Mouse (Mus musculus) heart, embryonic 11.5 days (tissue): ENCODE data around the gene Asnsd1. TPM values are rescaled to one million over a fixed set of nuclear protein-coding genes. Genes with fewer than 3 reads are reported as not detected.
A peak's percentile ranks its signal among the peaks of the same experiment; 100 is the strongest.

Experiments
- ATAC-seq: fragments of 200-750 bp; cut with Nextera tagmentation; replicated peaks from 2 replicates; pipeline ENCODE4 v1.8.0; 2017; ENCODE audit warnings: moderate library complexity; ENCODE audit not compliant: insufficient number of reproducible peaks, low FRiP score, low TSS enrichment
- H3K27ac ChIP-seq: fragments of 300-500 bp; sonication (generic); 2 replicates; pipeline ENCODE4 v1.5.1; 2014; ENCODE audit warnings: mild to moderate bottlenecking, low read depth, low read length
- H3K27me3 ChIP-seq: fragments of 300-500 bp; sonication (generic); 2 replicates; pipeline ENCODE4 v1.6.1; 2014; ENCODE audit warnings: mild to moderate bottlenecking, low read length, mixed read lengths; ENCODE audit not compliant: control insufficient read depth, insufficient read depth
- H3K36me3 ChIP-seq: fragments of 300-500 bp; sonication (generic); 2 replicates; pipeline ENCODE4 v1.6.1; 2014; ENCODE audit warnings: mild to moderate bottlenecking, low read length, moderate library complexity, mixed read lengths; ENCODE audit not compliant: control insufficient read depth, insufficient read depth
- H3K4me1 ChIP-seq: fragments of 300-500 bp; sonication (generic); 2 replicates; pipeline ENCODE4 v1.6.1; 2014; ENCODE audit warnings: low read length; ENCODE audit not compliant: control insufficient read depth, insufficient read depth
- H3K4me2 ChIP-seq: fragments of 300-500 bp; sonication (generic); 2 replicates; pipeline ENCODE4 v1.6.1; 2014; ENCODE audit warnings: mild to moderate bottlenecking, moderate library complexity
- H3K4me3 ChIP-seq: fragments of 300-500 bp; sonication (generic); 2 replicates; pipeline ENCODE4 v1.5.1; 2014; ENCODE audit warnings: low read depth, low read length
- H3K9ac ChIP-seq: fragments of 300-500 bp; sonication (generic); 2 replicates; pipeline ENCODE4 v1.6.1; 2014; ENCODE audit warnings: mild to moderate bottlenecking, low read depth, low read length, moderate library complexity
- H3K9me3 ChIP-seq: fragments of 300-500 bp; sonication (generic); replicated peaks from 2 replicates; pipeline ENCODE4 v1.6.1; 2016; ENCODE audit warnings: low read length; ENCODE audit not compliant: control insufficient read depth
- WGBS: fragments of 180-500 bp; shearing (Covaris S2); extraction: QIAGEN DNeasy Blood & Tissue Kit; methylation state at CpG from one replicate; pipeline ENCODE4 v1.1.7; 2014; ENCODE audit not compliant: insufficient replicate concordance; 5-methylcytosine and 5-hydroxymethylcytosine counted together
- polyA plus RNA-seq: library from polyadenylated mRNA; unstranded; fragments of >200 nt; fragmentation: Nextera tagmentation; extraction: Ambion mirVana; gene quantifications from 2 replicates; pipeline ENCODE4 v1.2.1, GENCODE M21; 2014

The Asnsd1 gene
- polyA plus RNA-seq, 1 experiment from 2014 or later, result 86.6 TPM

DNA sequence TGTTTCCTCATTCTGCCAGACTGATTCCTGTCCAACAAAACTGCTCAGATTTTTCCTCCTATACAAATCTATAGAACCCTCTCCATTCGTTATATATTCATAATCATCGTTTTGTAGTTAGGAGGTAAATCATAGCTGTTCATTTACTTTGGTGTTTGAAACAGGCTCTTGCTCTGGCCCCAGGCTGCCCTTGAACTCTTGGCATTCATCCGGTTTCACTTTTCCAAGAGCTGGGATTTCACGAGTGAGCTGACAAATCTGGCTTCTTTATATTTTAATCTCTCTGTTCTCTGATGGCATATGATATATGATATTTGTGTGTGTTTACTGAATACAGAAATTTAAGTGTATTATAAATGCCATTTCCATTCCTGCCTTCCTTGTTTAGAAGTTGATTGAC, 52.0 kb downstream of the Asnsd1 start:
- no peak overlapping the region for H3K27ac ChIP-seq
- no peak for ATAC-seq
- no peaks in the 10 kb centered on the region for H3K9me3 ChIP-seq
- no peak overlapping the region for H3K4me2 ChIP-seq
- H3K4me3 ChIP-seq, result no peak overlapping the region
- no peaks in the 10 kb centered on the region for H3K4me1 ChIP-seq
- H3K36me3 ChIP-seq, result no peaks in the 10 kb centered on the region; the same call in 1 of the 2 replicates
- no peaks in the 10 kb centered on the region for H3K27me3 ChIP-seq
- H3K9ac ChIP-seq, result no peak overlapping the region
- 84% methylated on average over 4 of the region's 4 CpGs for WGBS

DNA sequence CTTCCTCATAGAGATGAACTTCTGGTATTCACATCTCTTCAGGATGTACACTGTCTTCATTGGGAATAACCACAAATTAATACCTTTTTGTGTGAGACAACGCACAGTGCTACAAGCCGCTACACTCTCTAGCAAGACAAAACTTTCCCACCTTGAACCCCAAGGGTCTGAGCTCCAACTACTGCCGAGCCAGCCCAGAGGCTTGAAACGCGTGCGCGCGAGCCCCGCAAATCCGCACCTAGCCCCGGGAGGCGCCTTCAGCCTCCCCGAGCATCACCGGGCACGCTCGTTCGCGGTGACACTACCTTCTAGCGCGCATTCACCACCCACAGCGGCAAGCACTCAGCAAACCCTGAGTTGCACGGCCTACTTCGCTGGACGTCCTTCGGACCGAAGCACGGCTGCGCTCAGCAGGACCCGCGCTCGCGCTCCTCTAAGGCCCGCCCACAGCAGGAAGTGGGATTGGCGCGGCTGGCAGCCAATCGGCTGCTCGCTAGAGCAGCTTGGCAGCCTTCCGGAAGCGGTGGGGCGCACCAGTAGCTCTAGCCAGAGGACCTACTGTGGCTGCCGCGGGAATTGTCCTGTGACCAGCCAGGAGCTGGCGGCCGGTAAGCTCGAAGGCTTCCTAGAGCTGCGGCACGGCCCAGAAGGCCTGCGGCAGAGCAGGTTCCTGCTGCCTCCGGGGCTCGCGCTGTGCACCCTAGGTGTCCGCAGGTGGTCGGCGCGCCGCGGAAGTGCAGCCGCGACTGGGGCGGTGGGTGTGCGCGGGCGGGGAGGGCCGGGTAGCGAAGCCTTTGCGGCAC, 55.8 kb downstream of the Asnsd1 start, which contains the start of the genes Pms1, Ormdl1 and Gm28778:
Gene Pms1, minus strand, starts transcription at position 438 of the 803 bp plus-strand sequence.
Gene Ormdl1, plus strand, starts transcription at position 515 of the 803 bp plus-strand sequence.
Gene Gm28778, plus strand, starts transcription at position 531 of the 803 bp plus-strand sequence.
- peak within 1 kb of the TSS; percentile 92 for H3K9ac ChIP-seq
- ATAC-seq, result peak; percentile 100
- peak within 1 kb of the TSS; percentile 93 for H3K27ac ChIP-seq
- whole genome bisulfite sequencing, result under 1% methylated on average over 66 of the region's 66 CpGs
- no peaks in the 10 kb centered on the region for H3K4me1 ChIP-seq
- H3K4me3 ChIP-seq, result peak within 1 kb of the TSS; percentile 85
- peak within 1 kb of the TSS; percentile 72 for H3K4me2 ChIP-seq
- H3K36me3 ChIP-seq, result no peaks in the 10 kb centered on the region
- H3K9me3 ChIP-seq, result no peaks in the 10 kb centered on the region
- H3K27me3 ChIP-seq, result no peaks in the 10 kb centered on the region

Other genes with a start within 250 kb of the Asnsd1 start
- gene 1700019A02Rik, start 165.1 kb downstream of the Asnsd1 start, polyA plus RNA-seq, result not detected in 2 replicates
- 14.5 and 15.2 TPM in 2 replicates for gene Pms1, start 55.7 kb downstream of the Asnsd1 start, polyA plus RNA-seq
- 51.2 and 58.2 TPM in 2 replicates for gene Ormdl1, start 55.7 kb downstream of the Asnsd1 start, polyA plus RNA-seq
- not detected in 2 replicates for gene Gm28778, start 55.6 kb downstream of the Asnsd1 start, polyA plus RNA-seq
- gene Osgepl1, start 39.1 kb downstream of the Asnsd1 start, polyA plus RNA-seq, result 29.3 and 30.9 TPM in 2 replicates
- not detected in 2 replicates for gene Asdurf, start 133 bp downstream of the Asnsd1 start, polyA plus RNA-seq
- gene Gm28551, start 85 bp downstream of the Asnsd1 start, polyA plus RNA-seq, result 0.08 and 0.33 TPM in 2 replicates